Mouse (Mus musculus) ovary, adult 18-20 months (tissue): Measurements from ENCODE around the gene Igfn1.

Experiments used
- DNase-seq: peaks from one replicate; pipeline ENCODE4 v3.0.0; 2022; ENCODE audit warnings: low spot score, mixed read lengths

Gene Igfn1

GRCm38 (mm10) chr1:136007211-136008158, 1.3 kb upstream of the Igfn1 start, which contains the start of gene Tmem9:
Gene Tmem9 (plus strand): TSS chr1:136008150.
- peak; percentile 61 for DNase-seq

- DNase-seq = no peak
These were observed 4.7 kb downstream of the Igfn1 start for GRCm38 (mm10) chr1:136001438-136001837.

GRCm38 (mm10) chr1:135999720-136000287, 6.3 kb downstream of the Igfn1 start:
- no peak for DNase-seq

GRCm38 (mm10) chr1:135997537-135997936, 8.6 kb downstream of the Igfn1 start:
- DNase-seq = no peak

GRCm38 (mm10) chr1:135993470-135993869, 12.7 kb downstream of the Igfn1 start:
- DNase-seq = no peak

GRCm38 (mm10) chr1:135989876-135990275, 16.3 kb downstream of the Igfn1 start:
- DNase-seq = no peak

GRCm38 (mm10) chr1:135984105-135984504, 22.0 kb downstream of the Igfn1 start:
- no peak for DNase-seq

- DNase-seq = no peak
These were observed 33.6 kb downstream of the Igfn1 start for GRCm38 (mm10) chr1:135972576-135972975.

- DNase-seq = no peak
These were observed 35.7 kb downstream of the Igfn1 start for GRCm38 (mm10) chr1:135970486-135970885.

- DNase-seq = no peak
These were observed 38.4 kb downstream of the Igfn1 start for GRCm38 (mm10) chr1:135967739-135968138.

GRCm38 (mm10) chr1:135964561-135964960, 41.6 kb downstream of the Igfn1 start:
- DNase-seq = no peak

- no peak for DNase-seq
These were observed 43.0 kb downstream of the Igfn1 start for GRCm38 (mm10) chr1:135963177-135963576.

GRCm38 (mm10) chr1:135958483-135958882, 47.7 kb downstream of the Igfn1 start:
- no peak for DNase-seq

GRCm38 (mm10) chr1:135948871-135949270, 57.3 kb downstream of the Igfn1 start:
- DNase-seq = no peak

GRCm38 (mm10) chr1:135946247-135946646, 59.9 kb downstream of the Igfn1 start:
- DNase-seq = no peak

- DNase-seq = peak; percentile 21
These were observed 60.4 kb downstream of the Igfn1 start for GRCm38 (mm10) chr1:135945711-135946110.

- peak; percentile 27 for DNase-seq
These were observed 61.4 kb downstream of the Igfn1 start for GRCm38 (mm10) chr1:135944526-135945259.

GRCm38 (mm10) chr1:135943713-135944112, 62.4 kb downstream of the Igfn1 start:
- no peak for DNase-seq

GRCm38 (mm10) chr1:135942116-135942515, 64.0 kb downstream of the Igfn1 start:
- DNase-seq = no peak

GRCm38 (mm10) chr1:135941259-135942006, 64.7 kb downstream of the Igfn1 start:
- DNase-seq = no peak

- no peak for DNase-seq
These were observed 70.1 kb downstream of the Igfn1 start for GRCm38 (mm10) chr1:135936091-135936490.
